Mouse (Mus musculus) c-Kit-positive CD71-positive TER-119-positive erythroid progenitor cells, embryonic 14.5 days (primary cell): Measurements from ENCODE around the gene Fbp1.
A peak's percentile ranks its signal among the peaks of the same experiment; 100 is the strongest.
"Not testable (repeated sequence)": the region's sequence is repeated elsewhere in the genome, so short reads cannot be mapped to it uniquely, and the experiment has no call there.

Source experiments
- DNase-seq: peaks from one replicate; pipeline ENCODE4 v3.0.0-alpha.2; 2013; ENCODE audit warnings: low spot score

Fbp1 gene

GRCm38 (mm10) chr13:62884536-62884935 lies 3.5 kb downstream of the Fbp1 start:
- no peak for DNase-seq

GRCm38 (mm10) chr13:62883925-62884324 lies 4.2 kb downstream of the Fbp1 start:
- DNase-seq = no peak

- DNase-seq = no peak
Observed at GRCm38 (mm10) chr13:62883436-62883835, 4.6 kb downstream of the Fbp1 start.

- DNase-seq = no peak
Observed at GRCm38 (mm10) chr13:62882856-62883255, 5.2 kb downstream of the Fbp1 start.

- no peak for DNase-seq
Observed at GRCm38 (mm10) chr13:62881336-62881735, 6.7 kb downstream of the Fbp1 start.

- no peak for DNase-seq
Observed at GRCm38 (mm10) chr13:62879831-62880615, 8.1 kb downstream of the Fbp1 start.

- no peak for DNase-seq
Observed at GRCm38 (mm10) chr13:62879411-62879810, 8.7 kb downstream of the Fbp1 start.

- no peak for DNase-seq
Observed at GRCm38 (mm10) chr13:62877247-62877646, 10.8 kb downstream of the Fbp1 start.

- DNase-seq = no peak
Observed at GRCm38 (mm10) chr13:62876111-62876510, 12.0 kb downstream of the Fbp1 start.

GRCm38 (mm10) chr13:62872252-62872651 lies 15.8 kb downstream of the Fbp1 start:
- no peak for DNase-seq

- no peak for DNase-seq
Observed at GRCm38 (mm10) chr13:62870605-62871004, 17.5 kb downstream of the Fbp1 start.

- no peak for DNase-seq
Observed at GRCm38 (mm10) chr13:62866817-62867216, 21.3 kb downstream of the Fbp1 start.

GRCm38 (mm10) chr13:62865651-62866315 lies 22.3 kb downstream of the Fbp1 start:
- DNase-seq = no peak

GRCm38 (mm10) chr13:62863771-62864170 lies 24.3 kb downstream of the Fbp1 start:
- no peak for DNase-seq

- no peak for DNase-seq
Observed at GRCm38 (mm10) chr13:62862875-62863274, 25.2 kb downstream of the Fbp1 start.

- no peak for DNase-seq
Observed at GRCm38 (mm10) chr13:62860068-62860467, 28.0 kb downstream of the Fbp1 start.

- not testable (repeated sequence) for DNase-seq
Observed at GRCm38 (mm10) chr13:62859251-62859650, 28.8 kb downstream of the Fbp1 start.

- no peak for DNase-seq
Observed at GRCm38 (mm10) chr13:62857941-62858915, 29.9 kb downstream of the Fbp1 start, which contains the start of gene Fbp2. Gene Fbp2, minus strand, starts transcription at chr13:62858422.

- DNase-seq = no peak
Observed at GRCm38 (mm10) chr13:62856850-62857249, 31.2 kb downstream of the Fbp1 start.

GRCm38 (mm10) chr13:62856305-62856675 lies 31.8 kb downstream of the Fbp1 start:
- DNase-seq = peak; percentile 75

GRCm38 (mm10) chr13:62855396-62856304 lies 32.4 kb downstream of the Fbp1 start:
- DNase-seq = no peak
